13 mouse cellular contexts compared by ENCODE assay signal in the genomic region with DNA sequence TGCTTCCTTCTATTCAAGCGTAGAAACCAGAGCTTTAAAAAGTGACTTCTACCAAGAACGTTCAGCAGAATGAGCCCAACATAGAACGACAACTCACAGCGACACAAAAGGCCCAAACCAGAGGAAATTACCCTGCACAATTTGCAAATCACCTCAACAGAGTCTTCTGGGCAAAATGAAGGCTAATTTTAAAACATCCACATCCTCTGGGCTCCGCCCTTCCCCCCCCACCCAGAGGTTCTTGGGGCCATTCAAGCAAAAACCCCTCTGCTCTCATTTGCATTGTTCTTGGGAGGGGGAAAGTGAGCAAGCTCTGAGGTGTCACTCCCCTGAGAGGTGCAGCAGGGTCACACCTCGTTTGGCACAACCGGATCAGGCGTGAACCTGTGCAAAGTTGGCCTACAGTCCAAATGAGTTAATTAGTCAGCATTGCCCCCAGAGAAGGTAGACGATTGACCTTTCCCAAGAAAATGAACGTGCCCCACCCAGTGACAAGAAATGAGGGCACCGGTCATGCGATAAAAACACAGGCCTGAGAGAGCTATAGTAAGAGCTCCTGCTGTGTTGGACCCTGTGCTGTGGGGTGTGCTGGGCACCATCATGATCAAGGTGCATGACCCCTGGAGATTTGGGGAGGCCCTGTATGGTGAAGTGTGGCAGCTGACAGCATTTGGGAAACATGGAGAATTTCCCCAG.
DNase-seq lines count a peak whose midpoint lies in the region; TF ChIP-seq lines count a peak whose summit lies in the region.
"Had no signal": no experiment of that assay in that cellular context is flagged by ENCODE, and none has a peak within 500 bp of the region (broad histone marks: within the 10 kb centered on the region; RNA-seq: fewer than 3 reads in every experiment).

No protein-coding gene starts in this region.

- no peaks in the 10 kb centered on the region for H3K36me3 ChIP-seq in kidney, adult 2 months (ENCODE audit: control insufficient read depth, insufficient read depth, low read length)
- H3K36me3 ChIP-seq in limb, embryonic 10.5 days, result no peaks in the 10 kb centered on the region
- H3K36me3 ChIP-seq in thymus, adult 2 months (ENCODE audit: control insufficient read depth, insufficient read depth, low read length), result no peaks in the 10 kb centered on the region
- H3K36me3 ChIP-seq: forebrain, embryonic 15.5 days had no signal

- 37% methylated on average over 12 of the region's 12 CpGs for WGBS in kidney, adult 2 months
- 37% methylated on average over 12 of the region's 12 CpGs for WGBS in bone marrow, adult 2 months
- WGBS in limb, embryonic 10.5 days, result 58% methylated on average over 12 of the region's 12 CpGs
- WGBS in cerebellum, adult 2 months, result 74% methylated on average over 12 of the region's 12 CpGs
- WGBS in thymus, adult 2 months, result 73% methylated on average over 12 of the region's 12 CpGs

- H3K4me1 ChIP-seq in kidney, adult 2 months (ENCODE audit: control insufficient read depth, insufficient read depth, low read length), result peaks cover 6% of the 10 kb centered on the region; the same call in 1 of the 2 replicates
- peaks cover 4% of the 10 kb centered on the region for H3K4me1 ChIP-seq in bone marrow, adult 2 months (ENCODE audit: control insufficient read depth, insufficient read depth, low read length)
- H3K4me1 ChIP-seq in limb, embryonic 10.5 days, result peaks cover 68% of the 10 kb centered on the region
- H3K4me1 ChIP-seq in cerebellum, adult 2 months (ENCODE audit: control insufficient read depth, insufficient read depth, low read length), result no peaks in the 10 kb centered on the region
- H3K4me1 ChIP-seq in thymus, adult 2 months (replicated peaks; ENCODE audit: control insufficient read depth, insufficient read depth, low read length), result no peaks in the 10 kb centered on the region

- no peak for TF ChIP-seq POLR2A in kidney, adult 2 months (IDR thresholded peaks at IDR 0.05; ENCODE audit: low read depth, low read length)
- no peak for TF ChIP-seq POLR2A in bone marrow, adult 2 months (IDR thresholded peaks at IDR 0.05; ENCODE audit: borderline replicate concordance, control insufficient read depth, low read depth, low read length)
- TF ChIP-seq POLR2A in cerebellum, adult 2 months (IDR thresholded peaks at IDR 0.05; ENCODE audit: borderline replicate concordance, insufficient read depth, low read length), result no peak
- no peak for TF ChIP-seq POLR2A in thymus, adult 2 months (IDR thresholded peaks at IDR 0.05; ENCODE audit: control insufficient read depth, extremely low read depth, insufficient read depth, low read length, poor library complexity)

- H3K27me3 ChIP-seq in kidney, adult 2 months (replicated peaks; ENCODE audit: control insufficient read depth, insufficient read depth, low read length), result no peaks in the 10 kb centered on the region
- H3K27me3 ChIP-seq in limb, embryonic 10.5 days (ENCODE audit: low read depth, poor library complexity, severe bottlenecking), result no peaks in the 10 kb centered on the region
- H3K27me3 ChIP-seq in cerebellum, adult 2 months (ENCODE audit: control insufficient read depth, insufficient read depth, low read length), result no peaks in the 10 kb centered on the region
- no peaks in the 10 kb centered on the region for H3K27me3 ChIP-seq in thymus, adult 2 months (ENCODE audit: control insufficient read depth, insufficient read depth, low read length)
- H3K27me3 ChIP-seq: forebrain, embryonic 15.5 days had no signal

- no peak for TF ChIP-seq CTCF in kidney, adult 2 months (conservative IDR thresholded peaks at IDR 0.05; ENCODE audit: insufficient read depth, insufficient read length, low read depth, low read length)
- TF ChIP-seq CTCF in bone marrow, adult 2 months (IDR thresholded peaks at IDR 0.05; ENCODE audit: control insufficient read depth, insufficient read depth, low read length), result no peak
- TF ChIP-seq CTCF in cerebellum, adult 2 months (IDR thresholded peaks at IDR 0.05; ENCODE audit: borderline replicate concordance, insufficient read depth, low read depth, low read length), result no peak
- TF ChIP-seq CTCF in thymus, adult 2 months (IDR thresholded peaks at IDR 0.05; ENCODE audit: borderline replicate concordance, control insufficient read depth, extremely low read depth, insufficient read depth, low read length, poor library complexity), result no peak

- H3K4me3 ChIP-seq in kidney, adult 2 months (ENCODE audit: insufficient read depth, low read depth, low read length), result no peak overlapping the region
- no peak overlapping the region for H3K4me3 ChIP-seq in bone marrow, adult 2 months (replicated peaks; ENCODE audit: control insufficient read depth, low read depth, low read length)
- no peak overlapping the region for H3K4me3 ChIP-seq in limb, embryonic 10.5 days
- H3K4me3 ChIP-seq in cerebellum, adult 2 months (replicated peaks; ENCODE audit: insufficient read depth, low read depth, low read length), result no peak overlapping the region
- H3K4me3 ChIP-seq in thymus, adult 2 months (ENCODE audit: control insufficient read depth, insufficient read depth, low read length), result no peak overlapping the region
- H3K4me3 ChIP-seq: forebrain, embryonic 15.5 days had no signal

- no peak overlapping the region for H3K27ac ChIP-seq in kidney, adult 2 months (ENCODE audit: insufficient read depth, low read depth, low read length)
- H3K27ac ChIP-seq in bone marrow, adult 2 months (ENCODE audit: control insufficient read depth, insufficient read depth, low read depth, low read length, poor library complexity), result peak overlapping the region; percentile 93
- H3K27ac ChIP-seq in limb, embryonic 10.5 days, result peak overlapping the region; percentile 61; the same call in 1 of the 2 replicates
- no peak overlapping the region for H3K27ac ChIP-seq in cerebellum, adult 2 months (ENCODE audit: insufficient read depth, low read length)
- H3K27ac ChIP-seq in thymus, adult 2 months (ENCODE audit: control insufficient read depth, insufficient read depth, low read length), result no peak overlapping the region
- H3K27ac ChIP-seq: forebrain, embryonic 15.5 days; hindbrain, postnatal 0 days had no signal

- no peaks in the 10 kb centered on the region for H3K9me3 ChIP-seq in limb, embryonic 10.5 days (replicated peaks)
- H3K9me3 ChIP-seq: forebrain, embryonic 15.5 days had no signal

- peak; percentile 22 for DNase-seq in kidney, adult 2 months
- DNase-seq in kidney, adult 8-10 months, result no peak
- no peak for DNase-seq in limb, embryonic 10.5 days (ENCODE audit: low spot score)
- peak; percentile 90 to 91 for DNase-seq in spleen, postnatal 36 days (ENCODE audit: low spot score in 2 of 2)
- DNase-seq in cerebellum, adult 2 months, result no peak
- DNase-seq in thymus, adult 2 months, result no peak
- DNase-seq: embryo, embryonic 11 days; lung, postnatal 4 days; right cerebral cortex, postnatal 25 days; thymus, postnatal 4 days had no signal

Comparison
In these comparisons a context has a peak if more than half of its experiments do, and no peak if none do; other contexts are left out.
1. DNase-seq: peak in kidney, adult 2 months (single experiment) and spleen, postnatal 36 days (2 of 2); none in kidney, adult 8-10 months (0 of 2), limb, embryonic 10.5 days (single experiment), cerebellum, adult 2 months (0 of 2) and thymus, adult 2 months (single experiment).
2. H3K27ac ChIP-seq: peak in bone marrow, adult 2 months (single experiment) and limb, embryonic 10.5 days (single experiment); none in kidney, adult 2 months (single experiment), cerebellum, adult 2 months (single experiment) and thymus, adult 2 months (single experiment).